Mouse (Mus musculus) hindbrain, embryonic 16.5 days (tissue): Measurements from ENCODE around the gene Nme1. TPM values are rescaled to one million over a fixed set of nuclear protein-coding genes. Genes with fewer than 3 reads are reported as not detected.
"Not testable (repeated sequence)": the region's sequence is repeated elsewhere in the genome, so short reads cannot be mapped to it uniquely, and the experiment has no call there.

Experiments used
- ATAC-seq: fragments of 200-750 bp; cut with Nextera tagmentation; 2 replicates; pipeline ENCODE4 v1.8.0; 2017; ENCODE audit warnings: moderate TSS enrichment, moderate library complexity
- H3K27ac ChIP-seq: fragments of 300-500 bp; sonication (generic); 2 replicates; pipeline ENCODE4 v1.5.1; 2014; ENCODE audit warnings: low read depth, mild to moderate bottlenecking, control low read depth, low read length, moderate library complexity
- H3K27me3 ChIP-seq: fragments of 300-500 bp; sonication (generic); replicated peaks from 2 replicates; pipeline ENCODE4 v1.6.1; 2014; ENCODE audit warnings: low read length; ENCODE audit not compliant: control insufficient read depth, insufficient read depth
- H3K36me3 ChIP-seq: fragments of 300-500 bp; sonication (generic); 2 replicates; pipeline ENCODE4 v1.6.1; 2014; ENCODE audit warnings: mild to moderate bottlenecking, low read length, moderate library complexity, mixed read lengths; ENCODE audit not compliant: control insufficient read depth, insufficient read depth
- H3K4me1 ChIP-seq: fragments of 300-500 bp; sonication (generic); 2 replicates; pipeline ENCODE4 v1.6.1; 2014; ENCODE audit warnings: low read depth, low read length; ENCODE audit not compliant: control insufficient read depth, insufficient read depth
- H3K4me2 ChIP-seq: fragments of 300-500 bp; sonication (generic); 2 replicates; pipeline ENCODE4 v1.6.1; 2014; ENCODE audit warnings: mild to moderate bottlenecking, low read length, control low read depth, moderate library complexity
- H3K4me3 ChIP-seq: fragments of 300-500 bp; sonication (generic); 2 replicates; pipeline ENCODE4 v1.5.1; 2014; ENCODE audit warnings: mild to moderate bottlenecking, low read length, control low read depth, moderate library complexity
- H3K9ac ChIP-seq: fragments of 300-500 bp; sonication (generic); 2 replicates; pipeline ENCODE4 v1.6.1; 2014; ENCODE audit warnings: low read depth, mild to moderate bottlenecking, control low read depth, low read length, moderate library complexity
- H3K9me3 ChIP-seq: fragments of 300-500 bp; sonication (generic); 2 replicates; pipeline ENCODE4 v1.6.1; 2014; ENCODE audit warnings: mild to moderate bottlenecking, low read length, moderate library complexity; ENCODE audit not compliant: control insufficient read depth
- WGBS: fragments of 180-500 bp; shearing (Covaris S2); extraction: QIAGEN DNeasy Blood & Tissue Kit; methylation state at CpG from one replicate; pipeline ENCODE4 v1.1.7; 2014; 5-methylcytosine and 5-hydroxymethylcytosine counted together
- polyA plus RNA-seq: library from polyadenylated mRNA; unstranded; fragments of >200 nt; fragmentation: Nextera tagmentation; extraction: Ambion mirVana; gene quantifications from 2 replicates; pipeline ENCODE4 v1.2.1, GENCODE M21; 2015

The Nme1 gene
- polyA plus RNA-seq, 1 experiment from 2014 or later, result 387 TPM

DNA sequence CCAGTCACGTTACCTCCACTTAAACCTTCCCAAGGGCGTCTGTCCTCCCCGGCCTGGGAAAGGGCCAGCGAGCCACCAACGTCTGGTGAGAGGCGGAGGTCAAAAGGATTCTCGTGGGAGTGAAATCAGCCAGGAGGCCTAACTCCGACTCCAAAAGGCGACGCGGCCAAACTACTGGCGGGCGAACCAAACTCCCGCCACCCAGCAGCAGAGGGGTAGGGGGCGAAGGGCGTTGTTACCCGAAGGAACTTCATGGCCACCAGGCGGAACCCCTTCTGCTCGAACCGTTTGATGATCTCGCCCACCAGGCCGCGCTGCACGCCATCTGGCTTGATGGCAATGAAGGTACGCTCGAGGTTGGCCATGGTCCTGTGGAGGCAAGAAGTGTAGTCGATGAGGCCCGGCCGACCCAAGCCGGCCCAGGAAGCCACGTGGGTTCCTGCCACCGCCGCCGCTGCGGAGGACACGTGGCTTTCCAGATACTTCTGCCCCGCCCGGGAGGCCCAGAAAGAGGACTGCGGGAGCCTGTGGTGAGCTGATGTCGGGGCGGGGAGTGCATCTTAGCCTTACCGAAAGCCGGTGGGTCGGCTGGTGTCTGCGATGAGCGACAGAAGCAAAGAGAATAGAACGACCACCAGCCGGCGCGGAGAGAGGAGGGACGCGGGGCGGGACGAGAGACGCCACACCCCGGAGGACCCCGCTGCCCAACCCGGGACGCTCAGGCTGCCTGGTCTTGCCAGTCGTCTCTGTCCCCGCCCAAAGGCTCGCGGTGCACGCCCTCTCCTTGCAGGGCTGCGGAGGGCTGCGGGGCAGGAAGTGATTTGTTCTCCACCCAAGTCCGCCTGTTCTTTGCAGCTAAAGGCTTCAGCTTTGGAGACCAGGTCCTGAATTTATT lies 12.8 kb downstream of the Nme1 start:
- Histone ChIP-seq H3K36me3 (peaks cover 17% of the 10 kb centered on the region), H3K4me1 (peaks cover 14% of the 10 kb centered on the region), H3K27me3 (no peaks in the 10 kb centered on the region), H3K27ac (peak overlapping the region; percentile 79), H3K9ac (peak overlapping the region; percentile 75), H3K4me3 (peak overlapping the region; percentile 57), H3K9me3 (no peaks in the 10 kb centered on the region), H3K4me2 (peak overlapping the region; percentile 89)
- under 1% methylated on average over 60 of the region's 67 CpGs for WGBS
- peak; percentile 97 for ATAC-seq

DNA sequence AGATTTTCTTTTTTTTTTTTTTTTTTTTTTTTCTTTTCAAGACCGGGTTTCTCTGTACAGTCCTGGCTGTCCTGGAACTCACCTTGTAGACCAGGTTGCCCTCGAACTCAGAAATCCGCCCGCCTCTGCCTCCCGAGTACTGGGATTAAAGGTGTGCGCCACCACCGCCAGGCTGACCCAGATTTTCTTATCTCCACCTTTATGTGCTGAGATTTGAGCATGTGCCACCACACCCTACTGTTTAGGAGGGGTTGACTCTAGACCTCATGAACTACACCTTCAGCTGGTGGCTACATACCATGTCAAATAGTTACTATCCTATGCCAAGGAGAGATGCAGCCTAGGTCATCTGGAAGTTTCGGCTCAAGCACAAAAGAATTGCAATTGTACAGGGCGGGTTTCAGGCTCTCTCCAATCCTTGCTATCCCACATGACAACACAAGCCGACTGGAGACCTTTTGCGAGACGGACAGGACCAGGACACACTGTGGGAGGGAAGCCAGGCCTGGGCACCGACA lies 13.5 kb downstream of the Nme1 start:
- ATAC-seq, result peak; percentile 29
- peak overlapping the region; percentile 79 for H3K27ac ChIP-seq
- H3K9me3 ChIP-seq, result no peaks in the 10 kb centered on the region
- peak overlapping the region; percentile 75 for H3K9ac ChIP-seq
- 47% methylated on average over 13 of the region's 13 CpGs for WGBS
- H3K4me1 ChIP-seq, result peaks cover 14% of the 10 kb centered on the region
- H3K4me2 ChIP-seq, result peak overlapping the region; percentile 89
- H3K4me3 ChIP-seq, result peak overlapping the region; percentile 57
- no peaks in the 10 kb centered on the region for H3K27me3 ChIP-seq
- peaks cover 16% of the 10 kb centered on the region for H3K36me3 ChIP-seq

DNA sequence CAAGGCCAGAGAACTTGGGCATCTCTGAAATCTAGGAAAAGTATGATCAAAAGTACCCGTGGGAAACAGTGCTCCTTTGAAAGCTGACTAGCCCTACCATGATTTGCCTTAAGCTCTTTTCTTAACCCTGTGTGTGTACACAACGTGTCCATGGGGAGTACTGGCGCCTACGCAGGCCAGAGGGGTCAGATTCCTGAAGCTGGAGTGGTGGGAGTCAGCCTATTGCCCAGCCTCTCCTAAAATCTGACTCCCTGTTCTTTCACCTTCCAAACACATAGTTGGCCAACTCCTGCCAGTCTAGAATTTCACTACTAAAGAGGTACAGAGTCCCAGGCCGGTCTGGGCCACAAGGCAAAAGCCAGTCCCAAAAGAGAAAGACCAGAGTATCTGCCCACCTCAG lies 15.9 kb downstream of the Nme1 start:
- H3K4me3 ChIP-seq, result no peak overlapping the region
- WGBS, result 84% methylated on average over 5 of the region's 5 CpGs

DNA sequence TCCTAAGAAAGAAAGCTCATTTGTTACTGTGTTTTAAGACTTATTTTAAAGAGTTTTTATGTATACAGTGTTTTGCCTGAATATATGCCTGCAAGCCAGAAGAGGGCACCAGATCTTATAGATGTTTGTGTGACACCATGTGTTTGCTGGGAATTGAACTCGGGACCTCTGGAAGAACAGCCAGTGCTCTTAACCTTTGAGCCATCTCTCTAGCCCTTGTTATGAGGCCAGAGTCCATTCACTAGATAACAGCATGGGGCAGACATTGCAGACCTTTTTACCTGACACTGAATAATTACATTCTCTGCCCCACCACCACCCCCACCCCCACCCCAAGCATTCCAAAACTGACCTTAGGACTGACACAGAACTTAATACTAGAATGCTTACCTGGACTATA lies 18.3 kb downstream of the Nme1 start:
- Histone ChIP-seq H3K4me2 (no peak overlapping the region), H3K27ac (no peak overlapping the region), H3K36me3 (peaks cover 14% of the 10 kb centered on the region), H3K9ac (no peak overlapping the region), H3K4me1 (peaks cover 9% of the 10 kb centered on the region), H3K4me3 (no peak overlapping the region), H3K27me3 (no peaks in the 10 kb centered on the region), H3K9me3 (no peaks in the 10 kb centered on the region)
- WGBS, result 86% methylated on average over 1 of the region's 1 CpGs
- ATAC-seq, result no peak

More for the DNA sequence above, 15.9 kb downstream of the Nme1 start:
- H3K9me3 ChIP-seq, result no peaks in the 10 kb centered on the region
- H3K27ac ChIP-seq, result no peak overlapping the region
- H3K9ac ChIP-seq, result no peak overlapping the region
- H3K4me1 ChIP-seq, result peaks cover 14% of the 10 kb centered on the region
- H3K4me2 ChIP-seq, result no peak overlapping the region
- no peak for ATAC-seq
- H3K27me3 ChIP-seq, result no peaks in the 10 kb centered on the region
- peaks cover 12% of the 10 kb centered on the region for H3K36me3 ChIP-seq

DNA sequence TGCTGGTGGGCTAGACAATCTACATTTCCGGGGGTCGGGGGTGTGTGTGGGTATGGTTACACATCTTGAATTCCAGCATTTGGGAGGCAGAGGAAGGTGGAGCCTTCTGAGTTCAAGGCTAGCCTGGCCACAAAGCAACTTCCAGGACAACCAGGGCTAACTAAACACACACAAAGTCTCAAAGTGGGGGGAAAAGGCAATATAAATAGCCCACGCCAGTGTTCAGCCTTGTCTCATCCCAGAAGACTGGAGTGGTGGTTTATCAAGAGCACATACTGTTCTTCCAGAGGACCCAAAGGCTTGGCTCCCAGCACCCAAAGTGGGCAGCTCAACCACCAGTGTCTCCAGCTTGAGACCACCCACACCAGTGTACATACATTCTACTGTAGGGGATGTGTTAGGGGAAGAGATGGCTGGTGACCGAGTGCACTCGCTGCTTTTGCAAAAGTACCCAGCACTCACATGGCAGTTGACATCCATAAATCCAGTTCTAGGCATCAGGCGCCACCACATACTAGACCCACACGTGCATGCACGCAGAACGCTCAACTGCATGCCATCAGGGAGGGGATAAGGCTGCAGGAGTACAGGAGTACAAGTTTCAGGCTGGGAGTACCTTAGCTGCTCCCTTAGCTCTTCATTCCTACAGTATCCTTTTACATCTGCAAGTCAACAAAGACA lies 19.3 kb downstream of the Nme1 start:
- Histone ChIP-seq H3K4me3 (no peak overlapping the region), H3K4me1 (peaks cover 6% of the 10 kb centered on the region; the same call in 1 of the 2 replicates), H3K9ac (no peak overlapping the region), H3K36me3 (peaks cover 14% of the 10 kb centered on the region), H3K27me3 (no peaks in the 10 kb centered on the region), H3K27ac (no peak overlapping the region), H3K9me3 (no peaks in the 10 kb centered on the region), H3K4me2 (no peak overlapping the region)
- no peak for ATAC-seq
- 89% methylated on average over 9 of the region's 9 CpGs for WGBS

DNA sequence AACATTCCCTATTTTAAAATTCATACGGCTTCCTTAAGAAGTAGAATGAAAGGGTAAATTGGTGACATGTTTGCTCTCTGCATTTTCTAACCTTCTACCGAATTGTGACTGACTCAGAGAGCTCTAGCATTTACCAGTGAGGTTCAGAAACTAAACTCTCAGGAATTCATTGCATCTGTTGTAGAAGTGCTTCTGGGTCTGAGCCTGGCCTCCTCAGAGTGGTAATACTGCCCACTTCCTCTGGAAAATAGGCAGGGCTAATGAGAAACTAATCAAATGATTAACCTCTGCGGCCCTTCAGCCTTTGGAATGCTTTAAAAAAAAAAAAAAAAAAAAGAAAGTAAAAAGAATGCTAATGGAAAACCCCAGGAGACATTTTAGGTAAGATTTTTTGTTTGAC lies 23.3 kb downstream of the Nme1 start:
- Histone ChIP-seq H3K9ac (no peak overlapping the region), H3K36me3 (peaks cover 13% of the 10 kb centered on the region), H3K4me2 (no peak overlapping the region), H3K4me1 (no peaks in the 10 kb centered on the region), H3K27ac (no peak overlapping the region), H3K27me3 (no peaks in the 10 kb centered on the region), H3K9me3 (no peaks in the 10 kb centered on the region), H3K4me3 (no peak overlapping the region)
- ATAC-seq, result no peak
- 83% methylated on average over 3 of the region's 3 CpGs for WGBS

DNA sequence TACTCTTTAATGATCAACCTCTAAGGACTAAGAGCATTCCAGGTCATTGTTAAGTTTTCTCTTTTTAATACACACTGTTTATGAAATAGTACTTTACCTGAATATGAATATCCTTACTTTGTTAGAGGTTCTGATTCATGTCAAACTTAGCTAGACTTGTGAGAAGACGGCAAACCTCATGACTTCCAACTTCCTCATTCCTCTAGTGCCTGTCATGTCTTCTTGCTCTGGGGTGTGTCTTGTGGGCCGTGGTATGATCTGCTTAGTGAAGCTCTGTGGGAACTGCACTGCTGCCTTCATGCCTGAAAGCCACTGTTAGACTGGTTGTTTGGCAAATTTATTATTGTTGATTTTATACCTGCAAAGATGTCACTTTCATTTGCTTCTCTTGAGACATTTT lies 27.4 kb downstream of the Nme1 start:
- H3K4me2 ChIP-seq, result no peak overlapping the region
- no peak overlapping the region for H3K27ac ChIP-seq
- no peaks in the 10 kb centered on the region for H3K4me1 ChIP-seq
- no peak for ATAC-seq
- no peaks in the 10 kb centered on the region for H3K9me3 ChIP-seq
- no peak overlapping the region for H3K9ac ChIP-seq
- H3K27me3 ChIP-seq, result no peaks in the 10 kb centered on the region
- peaks cover 12% of the 10 kb centered on the region; the same call in 1 of the 2 replicates for H3K36me3 ChIP-seq
- 93% methylated on average over 2 of the region's 2 CpGs for WGBS
- no peak overlapping the region for H3K4me3 ChIP-seq

DNA sequence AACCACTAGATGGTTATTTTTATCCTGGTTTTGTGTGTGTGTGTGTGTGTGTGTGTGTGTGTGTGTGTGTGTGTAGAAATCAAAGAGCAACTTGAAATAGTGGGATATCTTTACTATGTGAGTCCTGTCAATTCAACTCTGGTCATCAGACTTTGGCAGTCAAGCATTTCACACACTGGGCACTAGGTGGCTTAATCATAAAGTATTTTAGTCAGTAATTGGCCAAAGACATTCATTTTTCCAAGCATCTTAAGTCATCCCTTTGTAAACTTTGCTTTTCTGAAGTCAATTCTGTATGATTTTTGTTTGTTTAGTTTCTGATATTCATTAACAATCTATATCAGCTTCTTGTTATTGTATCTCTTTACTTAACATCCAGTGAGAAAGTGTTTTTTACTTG lies 39.2 kb downstream of the Nme1 start:
- Histone ChIP-seq H3K4me3 (no peak overlapping the region), H3K36me3 (peaks cover 25% of the 10 kb centered on the region), H3K4me2 (no peak overlapping the region), H3K9ac (no peak overlapping the region), H3K27me3 (no peaks in the 10 kb centered on the region), H3K9me3 (no peaks in the 10 kb centered on the region), H3K27ac (no peak overlapping the region), H3K4me1 (no peaks in the 10 kb centered on the region)
- no peak for ATAC-seq

DNA sequence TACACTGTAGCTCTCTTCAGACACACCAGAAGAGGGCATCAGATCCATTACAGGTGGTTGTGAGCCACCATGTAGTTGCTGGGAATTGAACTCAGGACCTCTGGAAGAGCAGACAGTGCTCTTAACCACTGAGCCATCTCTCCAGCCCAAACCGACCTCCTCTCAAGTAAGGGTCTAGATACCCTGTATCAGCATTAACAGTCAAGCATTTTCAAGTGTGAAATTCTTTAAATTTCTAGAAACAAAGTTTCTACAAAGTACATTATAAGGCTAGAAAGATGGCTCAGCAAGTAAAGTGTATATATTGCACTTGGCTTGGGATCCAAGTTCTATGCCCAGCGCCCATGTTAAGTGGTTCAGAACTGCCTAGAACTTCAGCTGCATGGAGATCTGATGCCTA lies 53.3 kb downstream of the Nme1 start:
- not testable (repeated sequence) for H3K27ac ChIP-seq, H3K9me3 ChIP-seq, H3K27me3 ChIP-seq, H3K9ac ChIP-seq, H3K4me2 ChIP-seq, H3K4me1 ChIP-seq, ATAC-seq, H3K4me3 ChIP-seq
- peaks cover 29% of the 10 kb centered on the region for H3K36me3 ChIP-seq
- 97% methylated on average over 2 of the region's 2 CpGs for WGBS
